Mouse (Mus musculus) olfactory bulb, adult 2 months (tissue): Measurements from ENCODE around the gene Glyctk. TPM values are rescaled to one million over a fixed set of nuclear protein-coding genes. Genes with fewer than 3 reads are reported as not detected.

Experiments
- H3K27ac ChIP-seq: fragments of 200-500 bp; 2 replicates; pipeline ENCODE4 v1.5.1; 2012; ENCODE audit warnings: low read depth, low read length; ENCODE audit not compliant: insufficient read depth
- H3K4me1 ChIP-seq: fragments of 200-500 bp; 2 replicates; pipeline ENCODE4 v1.6.1; 2012; ENCODE audit warnings: low read length; ENCODE audit not compliant: control insufficient read depth, insufficient read depth
- H3K4me3 ChIP-seq: fragments of 200-500 bp; 2 replicates; pipeline ENCODE4 v1.5.1; 2012; ENCODE audit warnings: mild to moderate bottlenecking, low read depth, low read length, moderate library complexity; ENCODE audit not compliant: insufficient read depth
- CTCF ChIP-seq: fragments of 200-500 bp; IDR thresholded peaks from 2 replicates; pipeline ENCODE4 v1.5.1; 2012; ENCODE audit warnings: low read depth, mild to moderate bottlenecking, low read length, moderate library complexity; ENCODE audit not compliant: insufficient read depth
- POLR2A ChIP-seq: fragments of 200-500 bp; IDR thresholded peaks from 2 replicates; pipeline ENCODE4 v1.6.1; 2012; ENCODE audit warnings: mild to moderate bottlenecking, low read depth, low read length, moderate library complexity; ENCODE audit not compliant: insufficient read depth
- WGBS: fragments of 180-500 bp; shearing (Covaris S2); methylation state at CpG from one replicate; pipeline ENCODE4 v1.1.7; 2018; 5-methylcytosine and 5-hydroxymethylcytosine counted together
- polyA plus RNA-seq: library from polyadenylated mRNA; stranded (reverse); fragments of >200 nt; gene quantifications from 2 replicates; pipeline ENCODE4 v1.2.4, GENCODE M21; 2012; ENCODE audit warnings: low replicate concordance; ENCODE audit not compliant: missing spikeins, insufficient read depth, insufficient read length

The Glyctk gene
- polyA plus RNA-seq, 1 experiment = not detected

- Histone ChIP-seq H3K4me1 (peaks cover 11% of the 10 kb centered on the region), H3K27ac (no peak overlapping the region), H3K4me3 (no peak overlapping the region)
- no peak for TF ChIP-seq POLR2A
- no peak for TF ChIP-seq CTCF
- WGBS = 97% methylated on average over 9 of the region's 9 CpGs
Observed at GRCm38 (mm10) chr9:106197732-106198131, 39.8 kb upstream of the Glyctk start.

DNA sequence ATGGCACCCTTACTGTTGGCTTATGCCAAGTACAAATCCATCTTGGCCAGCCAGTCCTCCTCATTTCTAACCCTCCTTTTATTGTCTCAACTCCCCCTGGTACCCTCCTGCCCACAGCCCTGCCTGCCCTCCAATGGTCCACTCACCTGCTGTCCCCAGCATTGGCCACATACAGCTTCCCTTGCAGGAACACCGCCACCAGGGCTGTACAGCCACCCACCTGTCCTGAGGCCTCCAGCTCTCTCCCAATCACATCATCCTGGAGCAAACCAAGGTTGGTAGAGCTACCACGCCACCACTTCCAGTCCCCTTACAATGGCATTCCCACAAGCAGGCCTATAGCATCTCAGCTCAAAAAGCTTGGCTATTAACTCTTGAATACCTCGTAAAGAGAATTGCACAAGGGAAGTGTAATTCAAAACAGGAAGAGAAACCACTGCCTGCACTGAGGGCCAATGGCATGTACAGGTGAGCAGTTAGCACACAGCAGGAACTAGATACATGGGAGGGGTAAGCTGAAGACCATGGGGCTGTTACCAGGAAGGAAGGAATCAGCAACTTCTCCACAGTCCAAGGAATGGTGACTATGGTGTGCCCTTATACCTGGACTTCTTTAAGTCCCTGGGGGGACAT is 39.3 kb upstream of the Glyctk start:
- TF ChIP-seq POLR2A = no peak
- TF ChIP-seq CTCF = no peak
- WGBS = 97% methylated on average over 3 of the region's 3 CpGs
- H3K4me3 ChIP-seq = no peak overlapping the region
- H3K27ac ChIP-seq = no peak overlapping the region
- H3K4me1 ChIP-seq = peaks cover 11% of the 10 kb centered on the region

- 88% methylated on average over 8 of the region's 8 CpGs for WGBS
- no peak overlapping the region for H3K4me3 ChIP-seq
- TF ChIP-seq CTCF (no peak), POLR2A (no peak)
- H3K27ac ChIP-seq = no peak overlapping the region
- H3K4me1 ChIP-seq = peaks cover 11% of the 10 kb centered on the region
Observed at GRCm38 (mm10) chr9:106195693-106196092, 37.8 kb upstream of the Glyctk start.

GRCm38 (mm10) chr9:106193930-106194807 is 36.2 kb upstream of the Glyctk start:
- no peak overlapping the region; the same call in 1 of the 2 replicates for H3K27ac ChIP-seq
- WGBS = 65% methylated on average over 8 of the region's 8 CpGs
- H3K4me1 ChIP-seq = peaks cover 7% of the 10 kb centered on the region
- H3K4me3 ChIP-seq = no peak overlapping the region
- TF ChIP-seq POLR2A = no peak
- no peak for TF ChIP-seq CTCF

GRCm38 (mm10) chr9:106192998-106193397 is 35.1 kb upstream of the Glyctk start:
- TF ChIP-seq POLR2A (no peak), CTCF (no peak)
- peaks cover 6% of the 10 kb centered on the region; the same call in 1 of the 2 replicates for H3K4me1 ChIP-seq
- no peak overlapping the region for H3K27ac ChIP-seq
- no peak overlapping the region for H3K4me3 ChIP-seq
- 89% methylated on average over 1 of the region's 1 CpGs for WGBS

- no peak for TF ChIP-seq CTCF
- TF ChIP-seq POLR2A = no peak
- peaks cover 6% of the 10 kb centered on the region; the same call in 1 of the 2 replicates for H3K4me1 ChIP-seq
- no peak overlapping the region for H3K4me3 ChIP-seq
- no peak overlapping the region for H3K27ac ChIP-seq
- WGBS = 87% methylated on average over 8 of the region's 8 CpGs
Observed at GRCm38 (mm10) chr9:106192024-106192423, 34.1 kb upstream of the Glyctk start.

GRCm38 (mm10) chr9:106191355-106191754 is 33.4 kb upstream of the Glyctk start:
- TF ChIP-seq CTCF (no peak), POLR2A (no peak)
- 88% methylated on average over 1 of the region's 1 CpGs for WGBS
- Histone ChIP-seq H3K27ac (no peak overlapping the region), H3K4me3 (no peak overlapping the region), H3K4me1 (peaks cover 6% of the 10 kb centered on the region; the same call in 1 of the 2 replicates)

- no peak overlapping the region for H3K27ac ChIP-seq
- H3K4me1 ChIP-seq = no peaks in the 10 kb centered on the region; the same call in 1 of the 2 replicates
- TF ChIP-seq CTCF (no peak), POLR2A (no peak)
- no peak overlapping the region for H3K4me3 ChIP-seq
- WGBS = 93% methylated on average over 5 of the region's 5 CpGs
Observed at GRCm38 (mm10) chr9:106183996-106184395, 26.1 kb upstream of the Glyctk start.

DNA sequence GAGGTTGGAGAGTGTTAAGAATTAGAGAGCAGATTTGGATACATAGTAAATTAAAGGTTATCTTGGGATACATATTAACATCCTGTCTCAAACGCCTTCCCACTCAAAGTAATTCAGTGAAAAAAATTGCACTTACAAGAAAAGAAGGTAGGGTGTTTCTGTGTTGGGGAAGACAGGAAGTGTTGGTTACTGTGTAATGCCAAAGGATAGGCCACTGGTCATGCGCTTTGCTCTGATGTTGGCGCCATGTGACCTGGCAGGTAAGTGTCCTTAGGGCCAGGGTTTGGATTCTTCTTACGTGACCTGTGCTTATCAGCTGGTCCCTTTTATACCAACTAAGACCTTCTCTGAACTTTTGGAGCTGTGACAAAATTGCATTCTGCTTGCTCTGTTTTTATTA is 24.2 kb upstream of the Glyctk start:
- 73% methylated on average over 4 of the region's 4 CpGs for WGBS
- TF ChIP-seq CTCF (no peak), POLR2A (no peak)
- H3K4me3 ChIP-seq = no peak overlapping the region
- peaks cover 6% of the 10 kb centered on the region for H3K4me1 ChIP-seq
- no peak overlapping the region for H3K27ac ChIP-seq
